Mouse (Mus musculus) ES-Bruce4 (cell line): ENCODE results near the gene Grk3. TPM values are rescaled to one million over a fixed set of nuclear protein-coding genes. Genes with fewer than 3 reads are reported as not detected.

Experiments
- H3K27ac ChIP-seq: 2 replicates; pipeline ENCODE4 v1.5.1; 2012; ENCODE audit warnings: low read length, inconsistent platforms; ENCODE audit not compliant: insufficient read depth
- H3K27me3 ChIP-seq: 2 replicates; pipeline ENCODE4 v1.6.1; 2012; ENCODE audit warnings: mild to moderate bottlenecking, low read length, inconsistent platforms; ENCODE audit not compliant: control insufficient read depth, poor library complexity, insufficient read depth, severe bottlenecking
- H3K36me3 ChIP-seq: 2 replicates; pipeline ENCODE4 v1.6.1; 2012; ENCODE audit warnings: inconsistent platforms, mild to moderate bottlenecking, low read length, moderate library complexity; ENCODE audit not compliant: control insufficient read depth, poor library complexity, insufficient read depth, severe bottlenecking
- H3K4me1 ChIP-seq: one replicate; pipeline ENCODE4 v1.8.1; 2011; ENCODE audit warnings: low read length; ENCODE audit not compliant: control insufficient read depth, insufficient read depth
- H3K4me3 ChIP-seq: 2 replicates; pipeline ENCODE4 v1.5.1; 2011; ENCODE audit warnings: low read depth, mild to moderate bottlenecking, low read length
- H3K9ac ChIP-seq: 2 replicates; pipeline ENCODE4 v1.6.1; 2012; ENCODE audit warnings: low read depth, mild to moderate bottlenecking, inconsistent platforms; ENCODE audit not compliant: poor library complexity, severe bottlenecking
- H3K9me3 ChIP-seq: replicated peaks from 2 replicates; pipeline ENCODE4 v1.6.1; 2012; ENCODE audit warnings: mild to moderate bottlenecking, low read length, inconsistent platforms; ENCODE audit not compliant: control insufficient read depth, poor library complexity, insufficient read depth, severe bottlenecking
- CTCF ChIP-seq: IDR thresholded peaks from one replicate; pipeline ENCODE4 v1.8.1; 2011; ENCODE audit warnings: low read depth, low read length
- EP300 ChIP-seq: IDR thresholded peaks from 2 replicates; pipeline ENCODE4 v1.6.1; 2011; ENCODE audit warnings: low read depth, low read length; ENCODE audit not compliant: insufficient read depth
- POLR2A ChIP-seq: IDR thresholded peaks from one replicate; pipeline ENCODE4 v1.8.1; 2011; ENCODE audit warnings: low read length; ENCODE audit not compliant: insufficient read depth
- polyA plus RNA-seq: library from polyadenylated mRNA; stranded (reverse); fragments of >200 nt; gene quantifications from 2 replicates; pipeline ENCODE4 v1.2.4, GENCODE M21; 2011; ENCODE audit warnings: low read depth; ENCODE audit not compliant: missing spikeins, insufficient read depth, insufficient read length

The Grk3 gene
- 5.1 and 5.3 TPM in 2 replicates for polyA plus RNA-seq

GRCm38 (mm10) chr5:113015236-113016061 lies at the start of gene Grk3:
Grk3 (minus strand) TSS chr5:113015791.
- H3K36me3 ChIP-seq = no peaks in the 10 kb centered on the region
- no peak within 1 kb of the TSS for H3K27ac ChIP-seq
- H3K4me1 ChIP-seq = no peaks in the 10 kb centered on the region
- peak within 1 kb of the TSS; percentile 66 for H3K4me3 ChIP-seq
- H3K9me3 ChIP-seq = no peaks in the 10 kb centered on the region
- peak; percentile 50 for TF ChIP-seq POLR2A
- TF ChIP-seq EP300 = no peak
- TF ChIP-seq CTCF = no peak
- H3K27me3 ChIP-seq = no peaks in the 10 kb centered on the region
- H3K9ac ChIP-seq = peak within 1 kb of the TSS; percentile 56

GRCm38 (mm10) chr5:113054308-113054707 lies 38.7 kb upstream of the Grk3 start:
- Histone ChIP-seq H3K9me3 (no peaks in the 10 kb centered on the region), H3K36me3 (no peaks in the 10 kb centered on the region), H3K27me3 (no peaks in the 10 kb centered on the region), H3K4me1 (no peaks in the 10 kb centered on the region), H3K4me3 (no peak overlapping the region), H3K9ac (no peak overlapping the region), H3K27ac (no peak overlapping the region)
- TF ChIP-seq CTCF = peak; percentile 96
- TF ChIP-seq EP300 = no peak
- no peak for TF ChIP-seq POLR2A

GRCm38 (mm10) chr5:113050581-113051185 lies 35.1 kb upstream of the Grk3 start:
- TF ChIP-seq EP300 = no peak
- TF ChIP-seq CTCF = no peak
- no peak for TF ChIP-seq POLR2A
- no peaks in the 10 kb centered on the region for H3K27me3 ChIP-seq
- H3K9ac ChIP-seq = no peak overlapping the region
- no peak overlapping the region for H3K4me3 ChIP-seq
- no peaks in the 10 kb centered on the region for H3K36me3 ChIP-seq
- no peak overlapping the region for H3K27ac ChIP-seq
- no peaks in the 10 kb centered on the region for H3K4me1 ChIP-seq
- H3K9me3 ChIP-seq = no peaks in the 10 kb centered on the region

- TF ChIP-seq POLR2A (no peak), CTCF (no peak), EP300 (no peak)
- Histone ChIP-seq H3K9me3 (no peaks in the 10 kb centered on the region), H3K9ac (no peak overlapping the region), H3K4me1 (no peaks in the 10 kb centered on the region), H3K27me3 (no peaks in the 10 kb centered on the region), H3K27ac (no peak overlapping the region), H3K36me3 (no peaks in the 10 kb centered on the region), H3K4me3 (no peak overlapping the region)
Observed at GRCm38 (mm10) chr5:113049876-113050275, 34.3 kb upstream of the Grk3 start.

- Histone ChIP-seq H3K9ac (no peak overlapping the region), H3K36me3 (no peaks in the 10 kb centered on the region), H3K4me3 (no peak overlapping the region), H3K27me3 (no peaks in the 10 kb centered on the region), H3K9me3 (no peaks in the 10 kb centered on the region), H3K4me1 (no peaks in the 10 kb centered on the region), H3K27ac (no peak overlapping the region)
- TF ChIP-seq POLR2A = no peak
- TF ChIP-seq CTCF = no peak
- TF ChIP-seq EP300 = no peak
Observed at GRCm38 (mm10) chr5:113045511-113046273, 30.1 kb upstream of the Grk3 start.
